Mouse (Mus musculus) G1E (cell line): ENCODE results near the gene Sprr2k. TPM values are rescaled to one million over a fixed set of nuclear protein-coding genes. Genes with fewer than 3 reads are reported as not detected.

ENCODE experiments used
- ATAC-seq: 2 replicates; pipeline ENCODE4 v1.8.0; 2016; ENCODE audit warnings: mild to moderate bottlenecking; ENCODE audit not compliant: insufficient number of reproducible peaks, poor library complexity, low FRiP score, severe bottlenecking; ENCODE audit errors: extremely low read depth
- DNase-seq: peaks from one replicate; pipeline ENCODE4 v3.0.0; 2012; ENCODE audit warnings: low spot score
- H3K27me3 ChIP-seq: 2 replicates; pipeline ENCODE4 v1.6.1; 2012; ENCODE audit warnings: mild to moderate bottlenecking, low read length, inconsistent platforms; ENCODE audit not compliant: insufficient read depth
- H3K36me3 ChIP-seq: replicated peaks from 2 replicates; pipeline ENCODE3; 2012; ENCODE audit warnings: mild to moderate bottlenecking, inconsistent platforms
- H3K4me1 ChIP-seq: 2 replicates; pipeline ENCODE4 v1.6.1; 2012; ENCODE audit warnings: low read depth, low read length, inconsistent platforms, mixed read lengths; ENCODE audit not compliant: insufficient read depth
- H3K4me3 ChIP-seq: 2 replicates; pipeline ENCODE4 v1.5.1; 2012; ENCODE audit warnings: low read depth, mild to moderate bottlenecking, inconsistent platforms, low read length, moderate library complexity, mixed read lengths
- H3K9me3 ChIP-seq: replicated peaks from 2 replicates; pipeline ENCODE4 v1.6.1; 2012; ENCODE audit warnings: inconsistent platforms
- CTCF ChIP-seq: IDR thresholded peaks from 2 replicates; pipeline ENCODE4 v1.5.1; 2012; ENCODE audit warnings: low read depth, low read length, inconsistent platforms, mixed read lengths
- GATA1 ChIP-seq: IDR thresholded peaks from 2 replicates; pipeline ENCODE4 v1.6.1; 2012; ENCODE audit warnings: borderline replicate concordance, low read length, inconsistent platforms, mixed read lengths
- GATA2 ChIP-seq: IDR thresholded peaks from 2 replicates; pipeline ENCODE4 v1.6.1; 2012; ENCODE audit warnings: low read depth, low read length, inconsistent platforms, borderline replicate concordance
- POLR2AphosphoS5 ChIP-seq: IDR thresholded peaks from 2 replicates; pipeline ENCODE4 v1.6.1; 2012; ENCODE audit warnings: low read depth, low read length, inconsistent platforms; ENCODE audit not compliant: insufficient replicate concordance
- TAL1 ChIP-seq: conservative IDR thresholded peaks from 2 replicates; pipeline ENCODE4 v1.6.1; 2012; ENCODE audit warnings: low read depth, low read length, inconsistent platforms, mixed read lengths
- polyA plus RNA-seq: library from polyadenylated mRNA; stranded (reverse); fragments of >175 nt; gene quantifications from 2 replicates; pipeline ENCODE4 v1.2.3, GENCODE M21; 2012
- total RNA-seq, 2 experiments: library from RNA; stranded (forward) in 1 of 2; stranded (reverse) in 1 of 2; fragments of 200-1000 nt in 1 of 2; fragments of >200 nt in 1 of 2; fragmentation: Nextera tagmentation in 1 of 2; gene quantifications; 2 replicates each; pipeline ENCODE4 v1.2.3; 2014 to 2017

The Sprr2k gene
- total RNA-seq (2014; fragmentation: Nextera tagmentation) (not detected in 2 replicates), total RNA-seq (2017) (0.33 and 0.46 TPM in 2 replicates), polyA plus RNA-seq (not detected in 2 replicates)

- H3K4me3 ChIP-seq: no peak within 1 kb of the TSS
- H3K36me3 ChIP-seq: no peaks in the 10 kb centered on the region
- peaks cover 10% of the 10 kb centered on the region for H3K9me3 ChIP-seq
- no peaks in the 10 kb centered on the region for H3K27me3 ChIP-seq
- ATAC-seq: no peak
- no peaks in the 10 kb centered on the region for H3K4me1 ChIP-seq
- DNase-seq: no peak
- no peak for TF ChIP-seq GATA2
- TF ChIP-seq TAL1: no peak
- TF ChIP-seq CTCF: no peak
- TF ChIP-seq POLR2AphosphoS5: no peak
- TF ChIP-seq GATA1: no peak
These were observed at the start of gene Sprr2k for GRCm38 (mm10) chr3:92432282-92432681. Gene Sprr2k, plus strand, starts transcription at chr3:92432582.

DNA sequence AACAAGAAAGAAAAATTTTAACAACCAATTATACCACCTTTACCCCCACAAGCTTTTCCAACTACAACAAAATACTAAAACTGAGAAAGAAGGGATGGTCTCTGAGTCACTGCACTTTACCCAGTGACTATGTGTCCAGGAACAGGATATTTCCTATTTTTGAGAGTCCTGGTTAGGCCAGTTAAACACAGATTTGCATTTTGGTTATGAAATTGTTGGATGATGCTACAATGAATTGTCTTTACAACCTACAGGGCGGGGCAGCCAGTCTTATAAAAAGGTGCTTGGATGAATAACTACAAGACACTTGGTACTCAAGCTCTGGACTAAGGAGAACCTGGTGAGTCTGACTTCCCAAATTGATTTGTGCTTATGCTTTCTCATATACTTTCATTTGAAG, 47.0 kb upstream of the Sprr2k start, which contains the start of gene Sprr2h:
Sprr2h (plus strand) TSS at position 301 of the 400 bp plus-strand sequence.
- H3K27me3 ChIP-seq: no peaks in the 10 kb centered on the region
- TF ChIP-seq TAL1 (no peak), GATA2 (no peak), POLR2AphosphoS5 (no peak), CTCF (no peak), GATA1 (no peak)
- DNase-seq: no peak
- no peak for ATAC-seq
- H3K9me3 ChIP-seq: 0 out of 2 replicates have a peak, but pooled peaks cover 3% of the 10 kb centered on the region
- no peaks in the 10 kb centered on the region for H3K36me3 ChIP-seq
- no peak within 1 kb of the TSS for H3K4me3 ChIP-seq
- H3K4me1 ChIP-seq: no peaks in the 10 kb centered on the region

- no peak for DNase-seq
These were observed 38.1 kb upstream of the Sprr2k start for GRCm38 (mm10) chr3:92394301-92394700.

GRCm38 (mm10) chr3:92407691-92408090, 24.7 kb upstream of the Sprr2k start, which contains the start of gene Sprr2i:
Gene Sprr2i, plus strand, starts transcription at chr3:92407991.
- no peak for DNase-seq

More at GRCm38 (mm10) chr3:92394301-92394700, 38.1 kb upstream of the Sprr2k start:
- Histone ChIP-seq H3K27me3 (no peaks in the 10 kb centered on the region), H3K4me1 (no peaks in the 10 kb centered on the region), H3K9me3 (no peaks in the 10 kb centered on the region), H3K4me3 (no peak overlapping the region), H3K36me3 (no peaks in the 10 kb centered on the region)
- no peak for ATAC-seq
- TF ChIP-seq GATA2 (no peak), CTCF (no peak), GATA1 (no peak), POLR2AphosphoS5 (no peak), TAL1 (no peak)

DNA sequence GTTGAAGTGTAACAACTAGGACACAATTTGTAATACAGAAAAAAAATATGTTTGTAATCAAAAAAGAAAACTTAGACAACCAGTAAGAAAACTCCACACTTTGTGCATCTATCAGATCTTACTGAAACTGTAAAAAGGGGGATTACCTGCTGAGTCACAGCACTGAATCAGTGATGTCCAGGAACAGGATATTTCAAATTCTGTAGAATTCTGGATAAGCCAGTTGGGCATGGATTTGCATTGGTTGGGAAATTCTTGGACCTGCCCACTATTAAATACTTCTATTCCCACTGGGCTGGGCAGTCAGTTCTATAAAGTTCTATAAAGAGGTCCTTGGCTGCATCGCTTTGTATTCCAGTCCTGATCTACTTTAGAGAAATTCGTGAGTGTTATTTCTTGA, 14.6 kb upstream of the Sprr2k start, which contains the start of gene Sprr2j-ps:
Sprr2j-ps (plus strand) TSS at position 301 of the 400 bp plus-strand sequence.
- H3K27me3 ChIP-seq: no peaks in the 10 kb centered on the region
- 0 out of 2 replicates have a peak, but pooled peaks cover 2% of the 10 kb centered on the region for H3K9me3 ChIP-seq
- H3K36me3 ChIP-seq: no peaks in the 10 kb centered on the region
- no peaks in the 10 kb centered on the region for H3K4me1 ChIP-seq
- ATAC-seq (no peak), DNase-seq (no peak)
- H3K4me3 ChIP-seq: no peak within 1 kb of the TSS
- TF ChIP-seq GATA2 (no peak), GATA1 (no peak), POLR2AphosphoS5 (no peak), TAL1 (no peak), CTCF (no peak)

More at GRCm38 (mm10) chr3:92407691-92408090, 24.7 kb upstream of the Sprr2k start, which contains the start of gene Sprr2i:
- TF ChIP-seq POLR2AphosphoS5: no peak
- TF ChIP-seq GATA2: no peak
- no peak for TF ChIP-seq TAL1
- TF ChIP-seq GATA1: no peak
- no peak for TF ChIP-seq CTCF
- Histone ChIP-seq H3K4me1 (no peaks in the 10 kb centered on the region), H3K4me3 (no peak within 1 kb of the TSS), H3K36me3 (no peaks in the 10 kb centered on the region), H3K9me3 (peaks cover 3% of the 10 kb centered on the region), H3K27me3 (no peaks in the 10 kb centered on the region)
- ATAC-seq: no peak

DNA sequence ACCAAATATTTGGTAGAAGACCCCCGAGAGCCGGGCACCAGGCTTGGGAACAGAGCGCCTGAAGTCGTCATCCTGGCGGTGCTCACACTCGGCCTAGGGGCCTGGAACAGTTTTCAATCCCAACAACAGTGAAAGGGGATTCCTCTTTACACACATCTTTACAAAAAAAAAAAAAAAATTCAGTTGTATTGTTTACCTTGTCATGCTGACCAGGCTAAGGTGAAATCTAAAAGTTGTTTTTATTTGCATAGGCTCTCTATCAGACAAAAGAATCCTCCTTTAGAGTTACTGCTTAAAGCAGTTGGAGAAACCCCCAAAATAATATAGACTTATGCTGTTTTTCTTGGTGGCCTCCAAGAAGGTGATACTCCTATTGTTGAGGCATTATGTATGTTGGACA, 3.1 kb upstream of the Sprr2k start, which contains the start of gene Gm9774:
Gm9774 (minus strand) TSS at position 101 of the 400 bp plus-strand sequence.
- no peaks in the 10 kb centered on the region for H3K4me1 ChIP-seq
- no peak for DNase-seq
- no peaks in the 10 kb centered on the region for H3K36me3 ChIP-seq
- no peaks in the 10 kb centered on the region for H3K27me3 ChIP-seq
- ATAC-seq: no peak
- no peak within 1 kb of the TSS for H3K4me3 ChIP-seq
- TF ChIP-seq GATA1 (no peak), GATA2 (no peak), TAL1 (no peak), POLR2AphosphoS5 (no peak), CTCF (no peak)
- H3K9me3 ChIP-seq: peaks cover 10% of the 10 kb centered on the region
